Mouse (Mus musculus): Measurements from ENCODE around the gene Ghitm. TPM values are rescaled to one million over a fixed set of nuclear protein-coding genes. Genes with fewer than 3 reads are reported as not detected.

Ghitm gene
- polyA plus RNA-seq, 1 experiment from 2014 or later = 221 TPM

- Histone ChIP-seq H3K27me3 (replicated peaks) (peaks cover 25% of the 10 kb centered on the region), H3K4me1 (no peaks in the 10 kb centered on the region; the same call in none of the 2 replicates), H3K4me3 (replicated peaks) (no peak overlapping the region), H3K9me3 (no peaks in the 10 kb centered on the region), H3K4me2 (no peak overlapping the region), H3K27ac (no peak overlapping the region), H3K9ac (no peak overlapping the region), H3K36me3 (no peaks in the 10 kb centered on the region)
- no peak for ATAC-seq (ENCODE audit: insufficient read depth, low FRiP score, low read depth)
- WGBS = 56% methylated on average over 5 of the region's 5 CpGs
These were observed 33.5 kb downstream of the Ghitm start for GRCm38 (mm10) chr14:37101531-37101930.

DNA sequence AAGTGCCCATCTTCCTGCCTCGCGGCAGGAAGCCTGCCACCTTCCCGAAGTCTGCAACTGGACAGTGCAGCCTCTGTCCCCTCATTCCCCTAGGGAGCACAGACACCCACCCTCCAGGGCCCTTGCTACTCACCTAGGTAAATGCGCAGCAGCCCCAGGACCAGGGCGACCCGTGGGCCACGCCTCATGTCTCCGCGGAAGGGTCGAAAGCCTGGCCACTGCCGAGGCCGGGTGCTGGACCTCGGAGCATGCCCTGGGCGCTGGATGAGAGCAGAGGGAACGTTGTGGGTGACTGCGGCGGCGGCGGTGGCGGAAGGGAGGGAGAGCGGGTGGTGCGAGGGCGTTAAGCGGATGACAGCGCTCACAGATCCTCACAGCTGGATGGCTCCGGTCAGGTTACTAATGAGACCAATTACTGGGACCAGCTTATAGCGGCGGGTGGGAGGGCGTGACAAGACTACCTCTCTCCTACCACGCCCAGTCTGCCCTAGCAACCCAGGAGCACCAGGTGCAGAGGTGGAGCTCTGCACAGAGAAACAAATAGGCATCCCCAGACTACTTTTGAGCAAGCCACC, 37.0 kb downstream of the Ghitm start, which contains the start of gene Cdhr1:
Gene Cdhr1, minus strand, starts transcription at position 392 of the 575 bp plus-strand sequence.
- peaks cover 25% of the 10 kb centered on the region for H3K27me3 ChIP-seq (replicated peaks)
- no peak within 1 kb of the TSS for H3K9ac ChIP-seq
- H3K9me3 ChIP-seq = no peaks in the 10 kb centered on the region
- peak within 1 kb of the TSS; percentile 50 for H3K4me2 ChIP-seq
- H3K4me3 ChIP-seq (replicated peaks) = peak within 1 kb of the TSS; percentile 21
- no peaks in the 10 kb centered on the region; the same call in none of the 2 replicates for H3K4me1 ChIP-seq
- H3K27ac ChIP-seq = no peak within 1 kb of the TSS
- ATAC-seq (ENCODE audit: insufficient read depth, low FRiP score, low read depth) = peak; percentile 68
- no peaks in the 10 kb centered on the region for H3K36me3 ChIP-seq
- 1% methylated on average over 30 of the region's 30 CpGs for WGBS

DNA sequence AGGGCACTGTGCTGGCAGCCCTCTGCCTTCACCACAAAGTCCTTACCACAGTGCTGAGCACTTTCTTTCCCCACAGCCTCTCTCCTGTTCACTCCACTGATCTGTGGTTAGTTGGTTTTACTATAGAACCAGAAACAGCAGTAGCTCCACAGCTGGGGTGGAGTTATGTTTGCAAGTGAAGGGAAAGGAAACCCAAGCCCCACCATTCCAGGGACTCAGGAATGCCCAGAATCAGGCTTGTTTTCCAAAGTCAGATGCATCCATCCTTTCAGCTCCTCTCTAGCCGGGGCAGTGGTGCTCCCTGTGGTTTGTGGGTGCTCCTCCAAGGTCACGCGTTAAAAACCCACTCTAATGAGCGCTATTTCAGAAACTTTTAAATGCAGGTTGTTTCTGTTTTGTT, 39.5 kb downstream of the Ghitm start:
- ATAC-seq (ENCODE audit: insufficient read depth, low FRiP score, low read depth) = no peak
- 62% methylated on average over 4 of the region's 4 CpGs for WGBS
- Histone ChIP-seq H3K9ac (no peak overlapping the region), H3K4me2 (no peak overlapping the region), H3K27me3 (replicated peaks) (peaks cover 25% of the 10 kb centered on the region), H3K9me3 (no peaks in the 10 kb centered on the region), H3K27ac (no peak overlapping the region), H3K4me1 (no peaks in the 10 kb centered on the region; the same call in none of the 2 replicates), H3K4me3 (replicated peaks) (no peak overlapping the region), H3K36me3 (no peaks in the 10 kb centered on the region)

DNA sequence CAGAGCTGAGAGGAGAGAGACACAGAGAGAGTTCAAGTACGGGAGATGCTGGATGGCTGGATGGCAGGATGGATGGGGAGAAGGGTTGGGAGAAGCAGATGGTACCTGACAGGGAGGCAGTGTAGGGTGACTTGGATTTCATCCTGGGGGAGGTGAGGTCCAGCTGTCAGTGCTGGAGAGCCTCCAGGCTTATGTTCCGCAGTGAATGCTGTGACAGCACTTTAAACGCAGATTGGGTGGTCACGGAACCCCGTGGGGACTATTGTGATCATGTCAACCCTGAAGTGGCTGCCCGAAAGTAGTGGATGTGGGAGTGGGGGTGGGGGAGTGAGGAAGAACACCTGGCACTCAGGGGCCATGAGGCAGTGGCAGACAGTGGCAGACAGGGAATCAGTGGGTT, 40.6 kb downstream of the Ghitm start:
- Histone ChIP-seq H3K9me3 (no peaks in the 10 kb centered on the region), H3K4me3 (replicated peaks) (no peak overlapping the region), H3K9ac (no peak overlapping the region), H3K36me3 (no peaks in the 10 kb centered on the region), H3K4me2 (no peak overlapping the region), H3K4me1 (no peaks in the 10 kb centered on the region; the same call in none of the 2 replicates), H3K27ac (no peak overlapping the region), H3K27me3 (replicated peaks) (peaks cover 22% of the 10 kb centered on the region)
- no peak for ATAC-seq (ENCODE audit: insufficient read depth, low FRiP score, low read depth)
- 63% methylated on average over 6 of the region's 6 CpGs for WGBS

- no peak overlapping the region for H3K4me2 ChIP-seq
These were observed 51.3 kb downstream of the Ghitm start for GRCm38 (mm10) chr14:37083755-37084154.

GRCm38 (mm10) chr14:37080724-37081123, 54.3 kb downstream of the Ghitm start:
- WGBS = 73% methylated on average over 1 of the region's 1 CpGs
- Histone ChIP-seq H3K36me3 (no peaks in the 10 kb centered on the region), H3K4me3 (replicated peaks) (no peak overlapping the region), H3K9ac (no peak overlapping the region), H3K27me3 (replicated peaks) (no peaks in the 10 kb centered on the region), H3K4me1 (no peaks in the 10 kb centered on the region), H3K27ac (no peak overlapping the region), H3K9me3 (no peaks in the 10 kb centered on the region), H3K4me2 (no peak overlapping the region)
- ATAC-seq (ENCODE audit: insufficient read depth, low FRiP score, low read depth) = no peak

More at GRCm38 (mm10) chr14:37083755-37084154, 51.3 kb downstream of the Ghitm start:
- no peaks in the 10 kb centered on the region for H3K4me1 ChIP-seq
- H3K4me3 ChIP-seq (replicated peaks) = no peak overlapping the region
- H3K27me3 ChIP-seq (replicated peaks) = no peaks in the 10 kb centered on the region
- no peaks in the 10 kb centered on the region for H3K9me3 ChIP-seq
- no peak overlapping the region for H3K27ac ChIP-seq
- ATAC-seq (ENCODE audit: insufficient read depth, low FRiP score, low read depth) = no peak
- no peak overlapping the region for H3K9ac ChIP-seq
- H3K36me3 ChIP-seq = no peaks in the 10 kb centered on the region
- WGBS = 26% methylated on average over 4 of the region's 4 CpGs

Other genes with a start within 250 kb of the Ghitm start
- 26.7 and 32.1 TPM in 2 replicates for gene Ccser2, start 166.5 kb downstream of the Ghitm start, polyA plus RNA-seq (2015; fragmentation: Nextera tagmentation; extraction: Ambion mirVana)
- not detected in 2 replicates for gene Rgr, start 86.3 kb downstream of the Ghitm start, polyA plus RNA-seq (2015; fragmentation: Nextera tagmentation; extraction: Ambion mirVana)
- not detected in 2 replicates for gene Lrit1, start 80.4 kb downstream of the Ghitm start, polyA plus RNA-seq (2015; fragmentation: Nextera tagmentation; extraction: Ambion mirVana)
- not detected in 2 replicates for gene Lrit2, start 67.3 kb downstream of the Ghitm start, polyA plus RNA-seq (2015; fragmentation: Nextera tagmentation; extraction: Ambion mirVana)
- 0.18 and 0.32 TPM in 2 replicates for gene Cdhr1, start 36.9 kb downstream of the Ghitm start, polyA plus RNA-seq (2015; fragmentation: Nextera tagmentation; extraction: Ambion mirVana)
- gene 2610528A11Rik, start 21.2 kb downstream of the Ghitm start, polyA plus RNA-seq (2015; fragmentation: Nextera tagmentation; extraction: Ambion mirVana) = 8.6 and 12.5 TPM in 2 replicates

Measured in stomach, embryonic 15.5 days (tissue).